Mouse (Mus musculus): ENCODE measurements around the gene E4f1. TPM values are rescaled to one million over a fixed set of nuclear protein-coding genes. Genes with fewer than 3 reads are reported as not detected.
"Not testable (repeated sequence)": the region's sequence is repeated elsewhere in the genome, so short reads cannot be mapped to it uniquely, and the experiment has no call there.

E4f1 gene
- polyA plus RNA-seq, 1 experiment: 79.4 TPM

DNA sequence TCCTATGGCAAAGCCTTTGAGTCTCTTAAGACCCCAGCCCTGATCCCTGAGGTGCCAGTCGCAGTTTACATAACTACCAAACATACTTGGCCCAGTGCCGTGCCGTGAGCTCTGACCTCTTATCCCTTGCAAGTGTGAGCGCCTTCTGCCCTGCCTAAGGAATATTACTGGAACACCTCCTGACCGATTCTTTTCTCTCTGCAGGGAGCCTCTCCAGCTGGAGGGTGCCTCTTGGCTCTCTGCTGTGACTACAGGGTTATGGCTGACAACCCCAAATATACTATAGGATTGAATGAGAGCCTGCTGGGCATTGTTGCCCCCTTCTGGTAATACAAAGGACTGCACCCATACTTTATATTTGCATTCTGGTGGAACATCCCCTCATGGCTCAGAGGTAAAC, 33.1 kb downstream of the E4f1 start:
- Histone ChIP-seq H3K4me1 (ENCODE audit: control insufficient read depth, insufficient read depth, low read length) (peaks cover 14% of the 10 kb centered on the region), H3K27me3 (ENCODE audit: control insufficient read depth, insufficient read depth, low read length) (no peaks in the 10 kb centered on the region), H3K4me3 (replicated peaks; ENCODE audit: insufficient read depth, low read depth, low read length) (no peak overlapping the region), H3K27ac (ENCODE audit: insufficient read depth, low read length) (no peak overlapping the region; the same call in 1 of the 2 replicates)
- DNase-seq: peak; percentile 67 to 68
- TF ChIP-seq CTCF (IDR thresholded peaks at IDR 0.05; ENCODE audit: borderline replicate concordance, insufficient read depth, low read depth, low read length) (peak; percentile 56), POLR2A (IDR thresholded peaks at IDR 0.05; ENCODE audit: borderline replicate concordance, insufficient read depth, low read length) (no peak)
- 36% methylated on average over 5 of the region's 5 CpGs for WGBS

DNA sequence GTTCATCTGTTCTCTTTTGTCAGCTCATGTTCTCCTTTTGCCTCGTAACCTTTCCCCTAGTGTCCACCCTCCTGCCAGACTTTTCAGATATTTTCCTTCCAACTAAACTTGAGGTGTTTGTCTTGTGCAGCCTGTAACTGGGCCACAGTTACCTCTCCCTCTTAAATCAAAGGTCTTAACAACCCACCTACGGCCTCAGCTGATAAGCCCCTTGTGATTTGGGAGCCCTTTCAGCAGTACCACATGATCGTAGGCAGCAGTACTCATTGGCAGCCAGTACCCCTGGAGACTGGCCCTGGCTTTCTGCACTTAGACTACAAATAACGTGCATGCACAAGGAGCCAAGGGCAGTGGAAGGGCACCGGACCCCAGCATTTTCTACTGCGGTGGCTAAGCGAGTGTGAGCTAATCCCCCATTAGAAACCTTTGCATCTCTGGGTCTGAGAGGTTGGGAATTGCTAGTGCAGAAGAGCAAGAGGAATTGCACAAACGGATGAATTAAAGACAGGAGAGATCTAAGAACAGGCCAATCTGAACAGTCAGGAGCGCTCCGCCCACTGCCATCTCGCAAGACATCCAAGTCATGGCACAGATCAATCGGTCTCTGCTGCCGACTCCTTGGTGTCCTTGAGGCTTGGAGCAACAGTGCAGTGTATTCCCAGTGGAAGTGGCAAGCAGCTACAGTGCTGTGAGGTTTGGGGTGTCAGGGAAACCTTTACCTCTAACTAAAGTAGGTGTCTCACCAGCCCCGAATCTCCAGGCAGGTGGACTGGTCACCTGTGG, 40.7 kb downstream of the E4f1 start:
- no peak for TF ChIP-seq POLR2A (IDR thresholded peaks at IDR 0.05; ENCODE audit: borderline replicate concordance, insufficient read depth, low read length)
- no peak for TF ChIP-seq CTCF (IDR thresholded peaks at IDR 0.05; ENCODE audit: borderline replicate concordance, insufficient read depth, low read depth, low read length)
- Histone ChIP-seq H3K27ac (ENCODE audit: insufficient read depth, low read length) (no peak overlapping the region), H3K4me3 (replicated peaks; ENCODE audit: insufficient read depth, low read depth, low read length) (no peak overlapping the region), H3K4me1 (ENCODE audit: control insufficient read depth, insufficient read depth, low read length) (peaks cover 13% of the 10 kb centered on the region; the same call in 1 of the 2 replicates), H3K27me3 (ENCODE audit: control insufficient read depth, insufficient read depth, low read length) (no peaks in the 10 kb centered on the region)
- 73% methylated on average over 14 of the region's 14 CpGs for WGBS
- no peak for DNase-seq

DNA sequence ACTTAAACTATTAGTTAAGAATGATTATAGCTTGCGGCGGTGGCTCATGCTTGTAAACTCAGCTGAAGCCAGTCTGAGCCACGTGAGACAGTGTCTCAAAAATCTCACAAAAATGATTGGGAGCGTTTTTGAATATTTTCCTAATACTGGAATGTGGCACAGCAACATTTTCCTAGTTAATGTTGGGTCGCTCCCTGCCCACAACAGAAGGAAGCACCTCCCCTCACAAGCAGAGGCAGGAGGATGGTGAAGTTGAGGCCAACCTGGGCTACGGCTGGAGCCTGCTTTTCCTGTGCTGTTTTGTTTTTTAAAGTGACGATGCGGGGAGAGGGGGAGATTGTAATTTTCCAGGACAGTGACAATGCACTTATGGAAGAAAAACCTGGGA, 42.9 kb downstream of the E4f1 start:
- Histone ChIP-seq H3K4me3 (replicated peaks; ENCODE audit: insufficient read depth, low read depth, low read length) (peak overlapping the region; percentile 79), H3K4me1 (ENCODE audit: control insufficient read depth, insufficient read depth, low read length) (peaks cover 19% of the 10 kb centered on the region; the same call in 1 of the 2 replicates), H3K27ac (ENCODE audit: insufficient read depth, low read length) (peak overlapping the region; percentile 41; the same call in 1 of the 2 replicates), H3K27me3 (ENCODE audit: control insufficient read depth, insufficient read depth, low read length) (no peaks in the 10 kb centered on the region)
- WGBS: 2% methylated on average over 8 of the region's 8 CpGs
- TF ChIP-seq CTCF (IDR thresholded peaks at IDR 0.05; ENCODE audit: borderline replicate concordance, insufficient read depth, low read depth, low read length) (no peak), POLR2A (IDR thresholded peaks at IDR 0.05; ENCODE audit: borderline replicate concordance, insufficient read depth, low read length) (no peak)
- DNase-seq: no peak

DNA sequence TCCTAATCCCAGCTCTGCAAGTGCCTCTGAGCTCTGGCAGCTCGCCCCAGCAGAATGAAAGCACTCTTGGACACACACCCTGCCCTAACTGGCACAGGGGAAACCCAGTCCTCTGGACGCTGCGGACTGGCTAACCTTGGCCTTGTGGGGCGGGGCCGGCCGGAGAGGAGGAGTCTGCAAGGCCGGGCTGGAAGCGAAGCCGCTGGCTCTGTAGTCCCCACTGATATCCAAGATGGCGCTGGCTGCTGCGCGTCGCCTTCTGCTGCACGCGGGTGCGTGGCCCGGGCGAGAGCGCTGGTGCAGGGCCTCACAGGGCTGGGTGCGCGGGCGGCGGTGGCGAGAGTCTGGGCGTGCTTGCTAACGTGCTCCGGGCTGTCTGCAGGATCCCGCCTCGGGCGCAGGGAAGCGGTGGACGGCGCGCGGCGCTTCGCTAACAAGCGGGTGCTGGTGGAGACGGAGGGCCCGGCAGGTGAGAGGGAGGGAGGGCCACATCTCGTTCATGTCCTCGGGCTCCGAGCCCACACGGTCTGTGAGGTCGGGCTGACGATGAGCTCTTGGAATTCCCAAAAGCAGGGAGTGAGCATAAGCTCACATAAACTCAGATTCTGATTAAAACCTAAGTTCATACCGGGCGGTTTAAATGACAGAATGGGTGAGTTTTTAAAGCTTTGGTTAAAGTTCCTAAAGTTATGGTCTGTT, 43.5 kb downstream of the E4f1 start, which contains the start of gene Eci1:
TSS of gene Eci1 (plus strand) at position 171 of the 699 bp plus-strand sequence.
- peaks cover 19% of the 10 kb centered on the region; the same call in 1 of the 2 replicates for H3K4me1 ChIP-seq (ENCODE audit: control insufficient read depth, insufficient read depth, low read length)
- peak; percentile 97 to 99 for DNase-seq
- no peaks in the 10 kb centered on the region for H3K27me3 ChIP-seq (ENCODE audit: control insufficient read depth, insufficient read depth, low read length)
- WGBS: 1% methylated on average over 48 of the region's 48 CpGs
- H3K27ac ChIP-seq (ENCODE audit: insufficient read depth, low read length): peak within 1 kb of the TSS; percentile 93
- H3K4me3 ChIP-seq (replicated peaks; ENCODE audit: insufficient read depth, low read depth, low read length): peak within 1 kb of the TSS; percentile 79
- TF ChIP-seq CTCF (IDR thresholded peaks at IDR 0.05; ENCODE audit: borderline replicate concordance, insufficient read depth, low read depth, low read length) (no peak), POLR2A (IDR thresholded peaks at IDR 0.05; ENCODE audit: borderline replicate concordance, insufficient read depth, low read length) (peak; percentile 90)

DNA sequence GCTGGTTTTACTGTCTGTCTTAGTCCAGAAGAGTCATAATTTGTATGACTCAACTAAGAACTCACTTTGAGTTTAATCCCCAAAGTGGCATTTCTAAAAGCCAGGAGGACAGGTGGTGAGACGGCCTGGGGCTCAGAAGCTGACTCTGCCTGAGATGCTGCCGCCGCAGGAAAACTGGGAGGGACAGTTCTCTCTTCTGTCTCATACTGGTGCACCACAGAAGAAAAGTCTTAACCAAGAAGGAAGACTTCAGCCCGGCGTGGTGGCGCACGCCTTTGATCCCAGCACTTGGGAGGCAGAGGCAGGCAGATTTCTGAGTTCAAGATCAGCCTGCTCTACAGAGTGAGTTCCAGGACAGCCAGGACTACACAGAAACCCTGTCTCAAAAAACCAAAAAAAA, 44.2 kb downstream of the E4f1 start:
- Histone ChIP-seq H3K27me3 (ENCODE audit: control insufficient read depth, insufficient read depth, low read length) (no peaks in the 10 kb centered on the region), H3K27ac (ENCODE audit: insufficient read depth, low read length) (peak overlapping the region; percentile 32), H3K4me3 (replicated peaks; ENCODE audit: insufficient read depth, low read depth, low read length) (no peak overlapping the region), H3K4me1 (ENCODE audit: control insufficient read depth, insufficient read depth, low read length) (peaks cover 19% of the 10 kb centered on the region; the same call in 1 of the 2 replicates)
- no peak for TF ChIP-seq CTCF (IDR thresholded peaks at IDR 0.05; ENCODE audit: borderline replicate concordance, insufficient read depth, low read depth, low read length)
- TF ChIP-seq POLR2A (IDR thresholded peaks at IDR 0.05; ENCODE audit: borderline replicate concordance, insufficient read depth, low read length): no peak
- DNase-seq: peak; percentile 38 to 39
- WGBS: 37% methylated on average over 7 of the region's 7 CpGs

DNA sequence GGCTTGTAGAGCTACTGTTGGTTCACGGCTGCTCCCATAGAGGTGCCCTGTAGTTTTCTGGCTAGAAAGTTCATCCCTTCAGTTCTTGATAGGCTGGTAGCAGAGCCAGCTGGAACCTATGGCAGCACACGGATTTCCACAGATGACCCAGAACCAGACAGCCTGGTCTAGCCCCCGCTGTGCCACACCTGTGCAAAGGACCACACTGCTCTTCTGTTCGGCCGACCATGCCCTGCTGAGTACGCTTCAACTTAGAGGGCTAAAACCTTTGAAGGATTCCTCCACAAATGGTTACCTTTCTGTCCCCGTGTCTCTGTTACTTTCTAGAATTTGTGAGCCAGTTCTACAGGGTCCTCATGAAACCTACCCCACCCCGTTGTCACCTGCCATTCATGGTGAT, 44.8 kb downstream of the E4f1 start:
- H3K4me3 ChIP-seq (replicated peaks; ENCODE audit: insufficient read depth, low read depth, low read length); H3K27me3 ChIP-seq (ENCODE audit: control insufficient read depth, insufficient read depth, low read length); H3K27ac ChIP-seq (ENCODE audit: insufficient read depth, low read length): not testable (repeated sequence)
- DNase-seq: peak; percentile 44 to 61
- peaks cover 19% of the 10 kb centered on the region; the same call in 1 of the 2 replicates for H3K4me1 ChIP-seq (ENCODE audit: control insufficient read depth, insufficient read depth, low read length)
- WGBS: 7% methylated on average over 6 of the region's 8 CpGs

DNA sequence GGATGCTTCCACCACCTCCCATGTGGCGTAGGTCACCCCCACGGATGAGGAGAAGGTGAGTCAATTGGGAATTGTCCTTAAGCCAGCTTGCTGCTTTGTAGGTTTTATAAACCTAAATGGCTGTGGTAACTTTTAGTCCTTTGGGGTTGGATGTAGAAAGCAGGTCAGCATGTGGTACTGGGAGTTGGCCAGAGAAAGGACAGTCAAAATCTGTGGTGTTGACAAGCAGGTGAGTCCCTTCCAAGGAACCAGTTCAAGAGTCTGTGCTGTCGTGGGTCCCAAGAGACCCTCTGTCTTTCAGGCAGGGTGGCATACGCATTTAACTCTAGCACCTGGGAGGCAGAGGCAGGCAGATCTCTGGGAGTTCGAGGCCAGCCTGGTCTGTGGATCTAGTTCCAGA, 45.6 kb downstream of the E4f1 start:
- H3K4me3 ChIP-seq (replicated peaks; ENCODE audit: insufficient read depth, low read depth, low read length): no peak overlapping the region
- WGBS: 70% methylated on average over 5 of the region's 5 CpGs
- DNase-seq: no peak
- peaks cover 13% of the 10 kb centered on the region; the same call in 1 of the 2 replicates for H3K4me1 ChIP-seq (ENCODE audit: control insufficient read depth, insufficient read depth, low read length)
- H3K27me3 ChIP-seq (ENCODE audit: control insufficient read depth, insufficient read depth, low read length): no peaks in the 10 kb centered on the region
- H3K27ac ChIP-seq (ENCODE audit: insufficient read depth, low read length): no peak overlapping the region; the same call in 1 of the 2 replicates
- TF ChIP-seq CTCF (IDR thresholded peaks at IDR 0.05; ENCODE audit: borderline replicate concordance, insufficient read depth, low read depth, low read length) (no peak), POLR2A (IDR thresholded peaks at IDR 0.05; ENCODE audit: borderline replicate concordance, insufficient read depth, low read length) (no peak)

All from cerebellum, adult 2 months (tissue).